ENCODE assay signal across 10 mouse cellular contexts in genomic region chr13:112578041-112578440, GRCm38 (mm10). TPM values are rescaled to one million over a fixed set of nuclear protein-coding genes. Genes with fewer than 3 reads are reported as not detected.
DNase-seq lines count a peak whose midpoint lies in the region.
"Not testable (repeated sequence)": the region's sequence is repeated elsewhere in the genome, so short reads cannot be mapped to it uniquely, and the experiment has no call there.
"Had no signal": no experiment of that assay in that cellular context is flagged by ENCODE, and none has a peak within 500 bp of the region (broad histone marks: within the 10 kb centered on the region; RNA-seq: fewer than 3 reads in every experiment).

No protein-coding gene starts in this region.

- intact Hi-C loops in gastrocnemius, postnatal 36 days (cut with DNase I), result not testable (repeated sequence)

- peak; percentile 100 for DNase-seq in adrenal gland, adult (ENCODE audit: inconsistent age in 2 of 2, low spot score in 1 of 2)
- peak; percentile 98 to 99 for DNase-seq in cerebellum, postnatal 10 days
- peak; percentile 100 for DNase-seq in gastrocnemius, postnatal 36 days
- DNase-seq in kidney, adult 9 months, result peak; percentile 100
- DNase-seq in left cerebral cortex, adult 11 months (ENCODE audit: low spot score), result peak; percentile 99
- peak; percentile 99 for DNase-seq in lung, postnatal 25 days (ENCODE audit: low spot score)
- peak; percentile 100 for DNase-seq in right cerebral cortex, postnatal 4 days
- DNase-seq in urinary bladder, adult 18-20 months (ENCODE audit: low spot score in 2 of 2), result peak; percentile 100

RNA-seq across cellular contexts. Expression of gene Il31ra, which starts 16.1 kb away (rescaled TPM):
- not detected for total RNA-seq in gastrocnemius, postnatal 36 days (2021)
- total RNA-seq: CH12.LX; hindbrain, postnatal 0 days had no signal

Comparison
In these comparisons a context has a peak if more than half of its experiments do, and no peak if none do; other contexts are left out.
1. Peak in every context shown above with its lines: DNase-seq.